Mouse (Mus musculus) myocyte (in vitro differentiated cells): ENCODE measurements at regions not wholly inside any gene's neighbourhood (a gene's known extent, or its start where the extent isn't known, plus 50 kb on each side); places are given as distances from the start of the nearest gene placed in this dataset.

ENCODE experiments used
- H3K27me3 ChIP-seq: one replicate; pipeline ENCODE4 v1.6.1; 2011; ENCODE audit not compliant: control insufficient read depth, insufficient read depth, insufficient read length
- H3K36me3 ChIP-seq: one replicate; pipeline ENCODE4 v1.6.1; 2011; ENCODE audit not compliant: control insufficient read depth, insufficient read depth
- H3K4me2 ChIP-seq: one replicate; pipeline ENCODE4 v1.6.1; 2011; ENCODE audit warnings: low read depth, control low read depth
- H3K4me3 ChIP-seq: one replicate; pipeline ENCODE4 v1.5.1; 2011; ENCODE audit warnings: mild to moderate bottlenecking, control low read depth, moderate library complexity
- H3K79me2 ChIP-seq: one replicate; pipeline ENCODE4 v1.6.1; 2011; ENCODE audit not compliant: control insufficient read depth, insufficient read depth
- H3ac ChIP-seq: one replicate; pipeline ENCODE4 v1.6.1; 2011; ENCODE audit not compliant: control insufficient read depth, insufficient read length
- CEBPB ChIP-seq: IDR thresholded peaks from 2 replicates; pipeline ENCODE4 v1.6.1; 2011; ENCODE audit warnings: mild to moderate bottlenecking, moderate library complexity; ENCODE audit not compliant: poor library complexity, insufficient read depth, severe bottlenecking
- E2F4 ChIP-seq: IDR thresholded peaks from one replicate; pipeline ENCODE4 v1.6.1; 2011; ENCODE audit warnings: mild to moderate bottlenecking, control low read depth, moderate library complexity; ENCODE audit not compliant: insufficient read depth
- MAX ChIP-seq: IDR thresholded peaks from one replicate; pipeline ENCODE4 v1.6.1; 2011; ENCODE audit warnings: low read depth, mild to moderate bottlenecking, control low read depth
- MYOD1 ChIP-seq, 3 experiments: IDR thresholded peaks; one replicate each; pipeline ENCODE4 v1.6.1; 2011; ENCODE audit warnings: control low read depth in 2 of 3, low read depth in 2 of 3, mild to moderate bottlenecking in 2 of 3, moderate library complexity in 1 of 3; ENCODE audit not compliant: insufficient read length in 2 of 3, control insufficient read depth in 1 of 3
- MYOG ChIP-seq, 3 experiments: IDR thresholded peaks; one replicate each; pipeline ENCODE4 v1.6.1; 2011; ENCODE audit warnings: control low read depth in 2 of 3, low read depth in 2 of 3, mild to moderate bottlenecking in 2 of 3; ENCODE audit not compliant: insufficient read length in 2 of 3, control insufficient read depth in 1 of 3, insufficient read depth in 1 of 3
- POLR2A ChIP-seq: IDR thresholded peaks from one replicate; pipeline ENCODE4 v1.6.1; 2011; ENCODE audit warnings: low read depth, mild to moderate bottlenecking, control low read depth, moderate library complexity; ENCODE audit not compliant: insufficient read length
- POLR2AphosphoS2 ChIP-seq: IDR thresholded peaks from one replicate; pipeline ENCODE4 v1.6.1; 2011; ENCODE audit warnings: low read depth, control low read depth; ENCODE audit not compliant: insufficient read length
- REST ChIP-seq: IDR thresholded peaks from one replicate; pipeline ENCODE4 v1.6.1; 2011; ENCODE audit warnings: mild to moderate bottlenecking, control low read depth, moderate library complexity; ENCODE audit not compliant: insufficient read depth, insufficient read length
- SRF ChIP-seq: IDR thresholded peaks from one replicate; pipeline ENCODE4 v1.6.1; 2011; ENCODE audit warnings: low read depth; ENCODE audit not compliant: control insufficient read depth, insufficient read length
- TCF12 ChIP-seq: IDR thresholded peaks from one replicate; pipeline ENCODE4 v1.6.1; 2011; ENCODE audit warnings: mild to moderate bottlenecking, control low read depth; ENCODE audit not compliant: poor library complexity, insufficient read depth, severe bottlenecking
- TCF3 ChIP-seq: IDR thresholded peaks from one replicate; pipeline ENCODE4 v1.6.1; 2011; ENCODE audit warnings: low read depth, control low read depth; ENCODE audit not compliant: insufficient read length
- USF1 ChIP-seq: IDR thresholded peaks from one replicate; pipeline ENCODE4 v1.6.1; 2011; ENCODE audit warnings: low read depth, mild to moderate bottlenecking, control low read depth, moderate library complexity

DNA sequence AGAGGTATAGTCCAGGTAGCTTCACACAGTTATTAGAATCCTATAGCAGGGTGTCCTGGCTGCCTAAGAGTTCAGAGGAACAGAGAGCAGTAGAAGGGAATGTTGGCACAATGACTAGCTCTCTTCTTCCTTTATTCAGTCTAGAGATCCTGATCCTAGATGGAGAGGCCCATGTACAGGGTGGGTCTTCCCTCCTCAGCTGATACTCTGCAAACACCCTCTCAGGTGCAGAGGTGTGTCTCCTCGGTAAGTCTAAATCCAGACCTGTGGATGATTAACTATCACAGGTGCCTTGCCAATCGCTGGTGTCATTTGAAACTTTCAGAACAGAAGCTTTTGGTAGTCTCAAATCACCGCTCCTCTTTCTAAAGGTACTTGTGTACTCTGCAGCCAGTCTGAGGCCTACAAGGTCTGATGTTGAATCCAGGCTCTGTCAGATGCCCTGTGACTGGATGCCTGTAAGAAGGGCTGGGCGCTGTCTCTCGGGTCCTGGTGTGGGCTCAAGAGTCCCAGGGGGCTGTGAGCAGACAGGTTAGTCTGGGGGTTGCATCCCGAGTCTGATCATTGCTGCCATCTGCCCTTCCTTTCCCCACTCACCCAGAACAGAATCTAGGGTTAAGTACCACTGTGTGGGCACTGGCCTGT is 52.0 kb upstream of the Plcl2 start:
- H3K4me3 ChIP-seq: no peak overlapping the region
- H3ac ChIP-seq: no peak overlapping the region
- no peaks in the 10 kb centered on the region for H3K36me3 ChIP-seq
- TF ChIP-seq CEBPB (no peak), MYOG (IDR thresholded peaks at IDR 0.05; ENCODE audit: control insufficient read depth in 1 of 3, insufficient read depth in 1 of 3, insufficient read length in 2 of 3, low read depth in 2 of 3) (no peak), TCF3 (no peak), TCF12 (no peak), SRF (no peak), MAX (no peak), USF1 (no peak), MYOD1 (IDR thresholded peaks at IDR 0.05; ENCODE audit: control insufficient read depth in 1 of 3, insufficient read length in 2 of 3, low read depth in 2 of 3) (no peak), E2F4 (no peak), POLR2AphosphoS2 (no peak), REST (no peak), POLR2A (no peak)
- no peak overlapping the region for H3K4me2 ChIP-seq
- no peaks in the 10 kb centered on the region for H3K27me3 ChIP-seq
- no peaks in the 10 kb centered on the region for H3K79me2 ChIP-seq

DNA sequence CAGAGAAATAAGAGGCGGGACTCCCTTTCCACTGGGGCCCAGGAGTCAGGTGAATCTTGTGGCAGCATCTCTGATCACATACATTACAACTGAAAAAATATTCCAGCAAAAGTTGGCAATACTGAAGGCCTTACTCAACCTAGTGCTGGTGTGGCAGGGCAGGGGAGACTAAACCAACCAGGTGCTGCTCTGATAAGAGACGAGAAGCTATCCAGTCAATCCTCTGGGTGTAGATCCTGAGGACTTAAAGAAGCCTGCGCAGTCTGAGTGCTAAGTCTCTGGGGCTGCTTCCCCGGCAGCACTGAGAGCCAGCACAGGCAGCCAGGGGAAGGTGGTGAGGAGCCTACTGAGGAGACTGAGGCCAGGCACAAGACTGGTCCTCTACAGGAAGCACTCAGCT is 51.0 kb upstream of the Plcl2 start:
- no peak overlapping the region for H3ac ChIP-seq
- no peak overlapping the region for H3K4me2 ChIP-seq
- TF ChIP-seq USF1 (no peak), CEBPB (no peak), TCF12 (no peak), TCF3 (no peak), POLR2A (no peak), MYOD1 (IDR thresholded peaks at IDR 0.05; ENCODE audit: control insufficient read depth in 1 of 3, insufficient read length in 2 of 3, low read depth in 2 of 3) (no peak), E2F4 (no peak), REST (no peak), SRF (no peak), POLR2AphosphoS2 (no peak)
- H3K79me2 ChIP-seq: no peaks in the 10 kb centered on the region
- H3K27me3 ChIP-seq: no peaks in the 10 kb centered on the region
- no peak overlapping the region for H3K4me3 ChIP-seq
- H3K36me3 ChIP-seq: no peaks in the 10 kb centered on the region
